Mouse (Mus musculus) midbrain, embryonic 16.5 days (tissue): Measurements from ENCODE around the gene Plagl1. TPM values are rescaled to one million over a fixed set of nuclear protein-coding genes. Genes with fewer than 3 reads are reported as not detected.

Experiments
- polyA plus RNA-seq: library from polyadenylated mRNA; unstranded; fragments of >200 nt; fragmentation: Nextera tagmentation; extraction: Ambion mirVana; gene quantifications from 2 replicates; pipeline ENCODE4 v1.2.1, GENCODE M21; 2015

Gene Plagl1
- polyA plus RNA-seq, 1 experiment from 2014 or later: 26.3 TPM

Other genes starting within 250 kb of the Plagl1 start
- 17.6 and 18.9 TPM in 2 replicates for gene Utrn, start 191.1 kb upstream of the Plagl1 start, polyA plus RNA-seq
- gene Stx11, start 96.2 kb upstream of the Plagl1 start, polyA plus RNA-seq: 1.3 and 1.7 TPM in 2 replicates
- gene Sf3b5, start 55.2 kb upstream of the Plagl1 start, polyA plus RNA-seq: 20.4 and 20.8 TPM in 2 replicates
- not detected in 2 replicates for gene Zc2hc1b, start 117.5 kb downstream of the Plagl1 start, polyA plus RNA-seq
- 33.8 and 35.8 TPM in 2 replicates for gene Ltv1, start 132.7 kb downstream of the Plagl1 start, polyA plus RNA-seq